Mouse (Mus musculus) heart, postnatal 36 days (tissue): Measurements from ENCODE around the gene Med12l. TPM values are rescaled to one million over a fixed set of nuclear protein-coding genes. Genes with fewer than 3 reads are reported as not detected.
"Not testable (repeated sequence)": the region's sequence is repeated elsewhere in the genome, so short reads cannot be mapped to it uniquely, and the experiment has no call there.

Source experiments
- DNase-seq, 2 experiments: peaks; one replicate each; pipeline ENCODE4 v3.0.0; 2021 to 2022
- intact Hi-C: fragments of 180-260 bp; cut with DNase I; formaldehyde crosslinking; loops from one replicate; pipeline ENCODE4 v1.15.1; 2025
- total RNA-seq, 2 experiments: library from RNA; stranded (reverse); gene quantifications; 2 replicates each; pipeline ENCODE4 v1.2.3; 2021

The Med12l gene
- total RNA-seq, 2 experiments from 2014 or later = 6.2 to 6.6 TPM

DNA sequence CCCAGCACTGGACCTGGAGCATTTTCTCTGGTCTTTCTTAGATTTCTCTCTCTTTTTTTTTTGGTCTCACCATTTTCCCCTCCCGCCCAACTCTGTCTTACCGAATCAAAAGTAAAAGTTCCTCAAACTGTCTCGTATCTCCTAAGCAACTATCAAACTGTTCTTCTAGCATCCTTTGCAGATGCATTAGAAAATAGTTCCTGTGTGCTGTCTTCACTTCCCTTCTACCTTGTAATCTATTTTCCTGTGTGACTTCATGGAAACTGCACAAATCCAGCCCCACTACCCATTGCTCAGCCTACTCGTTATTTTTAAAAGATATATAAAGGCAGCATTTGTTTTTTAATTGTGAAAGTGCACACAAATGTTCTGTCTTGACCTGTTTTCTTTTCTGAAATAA lies 126.3 kb downstream of the Med12l start:
- intact Hi-C loops = no loop called here
- no peak for DNase-seq

DNA sequence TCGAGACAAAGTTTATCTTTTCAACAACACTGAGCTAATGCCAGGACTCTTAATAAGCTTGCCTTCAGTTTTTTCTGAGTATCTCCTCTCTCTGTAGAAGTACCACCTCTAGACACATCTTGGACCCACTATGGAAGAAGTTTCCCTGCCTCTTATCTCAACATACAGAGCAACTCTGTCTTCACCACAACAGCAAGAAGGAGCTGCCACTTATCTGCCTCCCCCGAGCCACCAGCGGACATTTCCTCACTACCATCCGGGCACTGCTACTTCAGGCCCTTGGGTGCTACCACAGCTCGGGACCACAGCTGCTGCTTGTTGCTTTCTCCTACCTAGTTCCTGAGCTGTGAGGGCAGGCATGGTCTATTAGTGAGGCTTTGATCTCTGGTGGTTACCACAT lies 127.6 kb downstream of the Med12l start:
- no peak for DNase-seq
- intact Hi-C loops = no loop called here

DNA sequence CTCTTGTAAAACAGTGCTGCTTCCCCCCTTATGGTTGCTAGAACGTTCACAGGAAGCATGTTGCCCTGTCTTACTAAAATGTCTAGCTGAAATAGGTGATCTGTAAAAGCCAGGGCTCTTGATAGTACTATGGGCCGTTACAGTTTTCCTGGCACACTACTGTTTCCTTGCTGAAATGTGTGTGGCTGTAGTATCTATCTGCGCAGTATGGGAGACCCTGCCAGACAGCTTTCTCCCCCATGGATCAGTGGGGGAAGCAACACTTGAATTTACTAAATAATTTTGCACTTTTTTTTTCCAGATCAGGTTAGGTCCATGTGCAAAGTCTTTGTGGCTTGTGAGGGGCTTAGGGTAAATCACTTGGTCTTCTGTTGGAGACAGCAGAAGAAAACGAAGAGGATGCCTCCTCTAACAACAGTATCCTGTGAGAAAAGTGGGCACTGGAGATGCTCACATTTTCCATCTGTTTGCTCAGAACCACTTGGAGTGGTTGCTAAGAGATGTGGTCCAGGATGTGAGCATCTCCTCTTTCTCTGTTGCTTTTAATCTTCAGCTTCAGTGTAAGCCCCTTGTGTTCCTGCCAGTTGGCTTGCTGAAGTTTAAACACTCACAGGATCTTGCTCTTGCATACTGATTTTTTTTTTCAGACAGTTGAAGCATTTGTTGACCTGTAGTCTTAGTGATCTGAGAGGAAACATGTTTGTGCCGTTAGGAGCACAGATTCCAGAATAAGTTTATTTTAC lies 130.5 kb downstream of the Med12l start:
- DNase-seq = no peak
- intact Hi-C loops = no loop called here

DNA sequence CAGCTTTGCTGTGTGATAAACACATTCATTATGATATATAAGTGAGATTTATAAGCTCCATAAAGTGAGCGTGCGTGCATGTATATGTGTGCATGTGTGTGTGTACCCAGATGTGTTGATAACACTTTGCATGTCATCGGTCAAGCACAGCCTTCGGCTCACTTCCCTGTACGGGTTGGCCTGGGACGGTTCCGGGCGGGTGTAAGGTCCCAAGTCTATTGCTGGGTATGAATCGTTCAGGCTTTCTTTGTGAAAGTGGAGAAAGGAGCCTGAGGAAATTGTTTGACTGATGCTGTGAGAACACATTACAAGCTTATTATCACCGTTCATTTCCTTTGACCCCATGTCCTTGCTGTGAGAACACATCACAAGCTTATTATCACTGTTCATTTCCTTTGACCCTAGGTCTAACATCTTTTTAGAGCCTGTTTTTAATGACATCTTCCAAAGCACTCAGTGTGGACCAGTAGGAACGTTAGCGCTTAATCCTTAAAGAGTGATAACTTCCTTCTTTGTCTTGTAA lies 133.4 kb downstream of the Med12l start:
- DNase-seq = no peak
- intact Hi-C loops = no loop called here

DNA sequence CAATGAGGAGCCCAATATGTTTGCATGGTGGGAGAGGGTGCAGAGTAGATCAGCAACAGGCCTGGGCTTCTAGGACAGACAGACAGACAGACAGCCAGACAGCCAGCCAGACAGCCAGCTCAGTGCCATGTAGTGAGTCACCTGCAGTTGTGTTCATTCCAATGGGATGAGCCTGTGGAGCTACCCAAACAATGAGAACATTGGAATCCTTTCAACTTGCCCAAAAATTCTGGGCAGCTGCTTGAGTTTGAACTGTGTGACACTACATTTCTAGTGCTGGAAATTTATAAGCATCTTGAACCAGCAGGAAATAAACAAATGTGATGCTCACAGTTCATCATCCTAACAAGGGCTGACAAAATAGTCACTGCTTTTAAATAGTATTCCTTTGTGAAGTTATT lies 134.0 kb downstream of the Med12l start:
- intact Hi-C loops = no loop called here
- DNase-seq = no peak

DNA sequence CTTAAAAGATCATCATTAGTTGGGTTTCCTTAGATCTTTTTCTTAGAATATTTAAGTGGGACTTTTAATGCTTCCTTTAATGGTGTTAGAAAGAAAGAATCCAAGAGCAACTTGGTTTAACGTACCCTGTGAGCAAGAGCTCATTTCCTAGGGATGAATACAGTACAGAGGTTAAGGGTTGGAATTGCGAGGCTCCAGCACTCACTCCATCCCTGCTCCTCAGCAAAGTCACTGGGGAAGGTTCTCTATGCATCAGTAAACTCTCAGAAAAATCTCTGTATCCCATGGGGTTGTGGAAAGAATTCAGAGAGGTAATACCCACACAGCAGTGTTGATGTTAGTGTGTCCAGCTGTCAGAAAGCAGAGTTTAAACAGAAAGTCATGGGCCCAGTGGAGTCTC lies 134.5 kb downstream of the Med12l start:
- intact Hi-C loops = no loop called here
- DNase-seq = no peak

DNA sequence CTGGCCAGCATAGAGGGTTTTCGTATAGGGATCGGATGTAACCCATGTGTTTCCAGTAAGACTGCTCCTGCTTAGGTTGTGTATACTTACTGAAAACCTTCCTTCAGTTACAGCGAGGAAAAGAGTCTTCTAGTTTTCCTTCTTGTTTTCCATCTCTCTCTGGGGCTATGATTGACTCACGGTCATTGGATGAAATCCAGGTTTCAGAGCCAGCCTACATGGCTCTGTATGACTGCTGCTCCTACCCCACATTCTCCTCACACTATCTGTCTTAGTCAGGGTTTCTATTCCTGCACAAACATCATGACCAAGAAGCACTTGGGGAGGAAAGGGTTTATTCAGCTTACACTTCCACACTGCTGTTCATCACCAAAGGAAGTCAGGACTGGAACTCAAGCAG lies 135.3 kb downstream of the Med12l start:
- intact Hi-C loops, DNase-seq: not testable (repeated sequence)

DNA sequence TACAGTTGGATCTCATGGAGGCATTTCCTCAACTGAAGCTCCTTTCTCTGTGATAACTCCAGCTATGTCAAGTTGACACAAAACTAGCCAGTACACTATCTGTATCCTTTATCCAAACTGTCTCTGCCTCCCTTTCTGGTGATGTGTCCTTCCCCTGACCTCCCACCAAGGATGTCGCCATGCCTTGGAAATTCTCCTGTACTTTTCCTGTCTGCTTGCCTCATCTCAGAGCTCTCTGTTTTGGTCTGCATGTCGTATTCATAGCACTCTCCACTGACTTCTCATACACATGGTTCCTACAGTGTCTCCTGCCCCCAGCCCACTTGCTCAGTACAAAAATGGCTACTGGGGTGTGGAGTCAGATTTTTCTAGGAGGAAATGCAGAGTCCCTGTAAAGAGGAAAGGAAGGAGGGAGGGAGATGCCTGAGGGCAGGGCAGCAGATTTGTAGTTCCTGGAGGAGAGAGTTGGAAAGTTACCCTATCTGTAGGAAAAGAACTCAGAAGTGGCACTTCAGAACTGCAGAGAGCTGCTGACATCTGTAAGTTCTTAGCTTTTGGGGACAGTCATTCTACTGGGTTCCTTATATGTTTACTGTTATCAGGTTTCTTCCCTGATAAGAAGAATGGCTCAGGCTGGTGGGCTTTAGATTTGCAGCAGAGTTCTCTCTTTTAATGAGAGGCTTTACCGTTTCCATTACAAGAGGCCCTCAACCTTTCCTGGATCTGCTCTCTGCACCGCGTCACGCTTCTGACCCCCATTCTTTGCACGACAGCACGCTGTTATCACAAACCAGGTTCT lies 136.1 kb downstream of the Med12l start:
- intact Hi-C loops = no loop called here
- no peak for DNase-seq

DNA sequence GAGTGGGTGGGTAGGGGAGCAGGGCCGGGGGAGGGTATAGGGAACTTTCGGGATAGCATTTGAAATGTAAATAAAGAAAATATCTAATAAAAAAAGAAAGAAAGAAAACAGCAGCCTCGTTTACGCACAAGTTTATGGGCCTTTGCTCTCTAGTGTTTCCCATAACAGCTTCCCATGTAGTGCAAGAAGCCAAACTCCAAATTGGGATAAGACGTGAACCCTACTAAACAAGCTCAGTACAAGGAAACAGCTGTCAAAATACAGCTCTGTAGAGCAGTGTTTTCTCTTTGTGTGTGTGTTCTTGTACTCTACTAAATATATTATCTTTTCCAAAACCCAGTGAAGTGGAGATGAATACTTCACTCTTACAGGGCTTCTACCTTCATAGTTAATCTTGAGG lies 139.6 kb downstream of the Med12l start:
- DNase-seq = no peak
- intact Hi-C loops = no loop called here

DNA sequence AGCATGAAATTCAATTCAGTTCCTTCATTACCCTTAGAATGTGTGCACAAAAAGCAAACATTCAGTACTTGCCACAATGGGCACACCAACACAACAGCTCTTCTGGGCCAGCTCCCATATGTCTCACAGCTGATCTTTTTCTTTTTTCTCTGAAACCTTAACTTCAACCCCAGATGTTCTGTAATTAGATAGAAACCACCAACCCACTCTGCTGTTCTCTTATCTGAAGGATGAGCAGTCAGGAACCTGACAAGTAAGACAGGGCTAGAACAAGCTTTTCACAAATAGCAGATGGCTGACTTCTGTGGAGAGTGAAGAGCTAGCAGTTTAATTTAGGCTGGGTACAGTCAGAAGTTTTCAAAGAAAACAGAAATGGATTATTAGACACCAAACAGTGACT lies 144.0 kb downstream of the Med12l start:
- intact Hi-C loops = no loop called here
- no peak for DNase-seq

DNA sequence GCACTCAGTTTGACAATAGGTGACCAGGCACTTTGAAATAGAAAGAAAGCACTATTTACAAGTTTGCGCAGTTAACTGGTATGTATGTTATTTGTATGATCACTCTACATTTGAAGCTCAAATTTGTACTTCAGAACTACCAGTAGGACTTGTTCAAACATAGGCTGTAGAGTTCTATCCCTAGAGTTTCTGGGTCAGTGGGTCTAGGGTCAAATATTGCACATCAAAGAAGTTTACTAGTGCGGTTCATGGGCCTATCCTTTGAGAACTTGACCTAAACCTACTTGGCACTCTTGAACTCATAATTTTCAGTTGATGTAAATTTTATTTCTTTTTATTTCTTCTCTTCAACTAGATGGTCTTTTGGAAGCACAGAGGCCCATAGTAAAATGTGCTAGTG lies 145.0 kb downstream of the Med12l start:
- DNase-seq = no peak
- intact Hi-C loops = no loop called here

DNA sequence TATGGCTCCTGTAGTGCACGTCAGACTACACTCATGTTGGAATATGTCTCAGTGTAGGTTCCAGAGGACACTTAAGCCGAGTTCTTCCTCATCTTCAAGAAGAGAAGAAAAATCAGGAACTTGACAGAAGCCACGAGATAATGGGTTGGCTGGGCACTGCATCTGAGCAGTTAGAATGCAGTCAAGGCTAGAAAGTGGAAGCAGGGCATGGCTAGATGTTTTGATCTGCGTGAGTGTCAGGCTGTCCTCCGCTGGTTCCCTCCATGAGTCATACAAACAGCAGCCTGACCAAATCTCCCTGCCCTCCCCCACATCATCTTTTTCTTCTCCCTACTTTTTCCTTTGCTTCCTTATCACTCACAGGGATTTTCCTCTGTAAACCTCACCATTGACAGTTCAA lies 147.8 kb downstream of the Med12l start, which contains the start of gene P2ry14:
Gene P2ry14 (minus strand): TSS at position 195 of the 400 bp plus-strand sequence.
- intact Hi-C loops = no loop called here
- no peak for DNase-seq

DNA sequence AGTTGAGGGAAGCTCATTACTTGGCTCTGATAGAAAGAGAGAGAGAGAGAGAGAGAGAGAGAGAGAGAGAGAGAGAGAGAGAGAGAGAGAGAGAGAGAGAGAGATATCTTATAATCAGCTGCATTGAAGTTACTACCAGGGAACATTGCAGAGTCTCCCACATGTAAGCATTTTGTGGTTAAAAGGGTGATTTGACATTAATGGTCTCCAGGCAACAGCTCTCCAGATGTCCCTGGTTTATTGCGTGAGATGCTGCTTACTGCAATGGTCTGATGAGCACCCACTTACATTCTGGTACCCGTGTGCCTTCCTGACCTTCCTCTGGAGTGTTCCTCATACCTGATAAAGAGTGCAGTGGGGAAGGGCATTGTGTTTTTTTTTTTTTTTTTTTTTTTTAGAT lies 149.3 kb downstream of the Med12l start:
- DNase-seq = no peak
- intact Hi-C loops = no loop called here

DNA sequence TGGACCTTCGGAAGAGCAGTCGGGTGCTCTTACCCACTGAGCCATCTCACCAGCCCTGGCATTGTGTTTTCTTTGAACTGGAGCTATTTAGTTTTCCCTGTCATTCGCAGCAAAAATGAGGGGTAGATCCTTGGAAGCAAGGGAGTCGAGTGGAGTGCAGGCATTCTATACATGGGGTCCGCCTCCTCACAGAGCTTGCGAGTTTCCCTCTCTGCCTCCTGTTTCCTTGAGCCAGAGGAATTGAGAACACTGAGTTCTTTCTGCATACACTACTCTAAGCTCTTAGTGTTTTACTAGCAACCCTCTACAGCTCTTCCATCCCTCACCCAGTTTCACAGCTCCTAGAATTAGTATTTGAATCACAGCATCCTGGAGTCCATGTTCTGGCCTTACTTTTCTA lies 149.8 kb downstream of the Med12l start:
- no peak for DNase-seq
- intact Hi-C loops = no loop called here

DNA sequence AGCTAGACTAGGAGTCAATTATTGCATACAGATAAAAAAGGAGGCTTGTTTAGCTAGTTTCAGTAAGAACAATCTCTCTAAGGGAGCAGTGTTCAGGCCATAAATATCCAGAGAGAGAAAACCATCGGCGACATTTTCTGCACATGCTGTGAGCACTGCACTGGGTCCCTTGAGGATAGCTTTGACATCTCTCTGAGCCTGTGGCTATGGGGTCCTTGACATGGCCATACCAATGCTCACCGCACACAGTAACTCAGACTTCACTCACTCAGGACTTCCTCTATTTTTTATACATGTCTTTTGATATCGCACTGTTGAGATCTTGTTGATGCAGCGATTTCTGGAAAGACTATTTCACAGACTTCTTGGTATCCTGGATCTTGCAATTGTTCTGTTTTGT lies 151.4 kb downstream of the Med12l start:
- intact Hi-C loops = no loop called here

DNA sequence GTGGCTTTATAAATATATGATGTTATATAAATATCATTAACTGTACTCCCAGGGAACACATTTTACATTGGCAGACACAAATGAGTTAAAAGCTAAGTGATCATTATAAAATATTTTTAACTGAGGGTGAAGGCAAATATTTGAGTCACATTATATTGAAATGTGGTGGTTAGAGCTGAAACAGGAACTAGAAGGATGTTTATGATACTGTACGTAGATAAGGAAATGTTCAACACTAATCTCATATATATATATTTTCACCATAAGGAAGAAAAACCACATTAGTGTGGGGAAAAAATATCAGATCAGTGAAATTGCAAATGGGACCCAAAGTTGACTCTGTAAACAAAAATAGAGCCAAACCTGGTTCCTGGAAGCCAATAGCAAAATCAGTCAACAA lies 154.8 kb downstream of the Med12l start:
- intact Hi-C loops = no loop called here
- no peak for DNase-seq

More for the DNA sequence above, 151.4 kb downstream of the Med12l start:
- no peak for DNase-seq

DNA sequence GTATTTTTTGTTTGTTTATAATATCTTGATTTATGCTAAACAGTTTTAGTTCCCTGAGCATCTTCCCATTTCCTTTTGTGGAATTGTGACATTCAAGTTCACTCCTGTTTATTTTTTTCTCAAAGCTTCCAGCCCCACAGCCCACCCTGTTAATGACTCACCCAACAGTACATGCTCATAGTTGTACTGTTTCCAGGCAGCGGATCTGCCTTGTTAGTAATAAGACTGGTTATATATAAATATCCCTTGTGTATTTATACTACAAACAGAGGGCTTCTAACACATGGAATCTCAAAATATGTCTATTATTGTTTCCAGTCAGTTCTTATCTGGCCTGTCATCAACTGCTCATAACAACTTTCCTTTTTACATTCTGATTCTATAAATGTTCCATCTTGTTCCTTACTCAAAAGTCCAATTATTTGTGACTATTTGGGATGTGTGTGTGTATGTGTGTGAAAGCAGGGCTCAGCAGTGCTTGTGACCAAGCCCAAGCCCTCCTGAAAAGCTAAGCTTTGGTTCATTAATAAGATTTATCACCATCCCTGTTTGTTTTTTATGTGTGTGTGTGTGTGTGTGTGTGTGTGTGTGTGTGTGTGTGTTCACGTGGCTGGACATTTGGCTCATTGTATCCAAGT lies 161.9 kb downstream of the Med12l start:
- DNase-seq = no peak
- intact Hi-C loops = loop anchor here (2.0 kb wide), 1 partner anchor 47 kb away; no protein-coding TSS in a partner anchor

DNA sequence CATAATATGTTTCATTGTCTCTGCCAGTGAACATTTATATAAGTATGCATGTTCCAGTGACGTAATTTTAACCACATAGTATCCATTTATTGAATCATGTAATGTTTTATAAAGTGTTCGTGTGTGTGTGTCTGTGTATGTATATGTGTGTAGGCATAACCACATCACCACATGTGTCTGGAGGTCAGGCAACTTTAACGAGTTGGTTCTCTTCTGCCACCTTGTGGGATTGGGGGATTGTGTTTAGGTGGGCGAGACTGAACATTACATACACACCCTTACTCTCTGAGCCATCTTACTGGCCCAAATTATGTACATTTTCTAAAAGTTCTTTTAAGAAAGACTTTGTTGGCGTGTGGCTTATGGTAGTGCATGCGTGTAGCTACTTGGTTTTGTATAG lies 162.9 kb downstream of the Med12l start:
- no peak for DNase-seq
- intact Hi-C loops = loop anchor here (2.0 kb wide), 1 partner anchor 48 kb away; no protein-coding TSS in a partner anchor

DNA sequence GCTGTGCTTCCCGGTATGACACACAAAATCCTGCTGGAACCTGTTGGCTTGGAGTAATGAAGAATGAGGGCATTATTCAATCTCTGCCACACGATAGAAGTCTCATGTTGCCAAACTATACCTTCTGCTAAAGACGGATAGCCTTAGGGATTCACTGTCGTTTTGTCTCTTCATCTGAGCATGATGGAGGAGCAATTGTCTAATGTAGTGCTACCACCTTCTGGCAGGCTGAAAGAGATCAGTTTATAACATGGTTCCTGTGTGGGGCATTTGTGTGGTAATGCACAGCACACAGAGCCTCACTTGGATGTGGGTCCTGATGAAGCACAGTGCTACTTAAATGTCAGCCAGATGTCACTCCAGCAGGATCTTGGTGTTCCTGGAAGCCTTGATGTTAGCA lies 163.6 kb downstream of the Med12l start:
- DNase-seq = no peak
- intact Hi-C loops = loop anchor here (2.0 kb wide), 1 partner anchor 48 kb away; no protein-coding TSS in a partner anchor

DNA sequence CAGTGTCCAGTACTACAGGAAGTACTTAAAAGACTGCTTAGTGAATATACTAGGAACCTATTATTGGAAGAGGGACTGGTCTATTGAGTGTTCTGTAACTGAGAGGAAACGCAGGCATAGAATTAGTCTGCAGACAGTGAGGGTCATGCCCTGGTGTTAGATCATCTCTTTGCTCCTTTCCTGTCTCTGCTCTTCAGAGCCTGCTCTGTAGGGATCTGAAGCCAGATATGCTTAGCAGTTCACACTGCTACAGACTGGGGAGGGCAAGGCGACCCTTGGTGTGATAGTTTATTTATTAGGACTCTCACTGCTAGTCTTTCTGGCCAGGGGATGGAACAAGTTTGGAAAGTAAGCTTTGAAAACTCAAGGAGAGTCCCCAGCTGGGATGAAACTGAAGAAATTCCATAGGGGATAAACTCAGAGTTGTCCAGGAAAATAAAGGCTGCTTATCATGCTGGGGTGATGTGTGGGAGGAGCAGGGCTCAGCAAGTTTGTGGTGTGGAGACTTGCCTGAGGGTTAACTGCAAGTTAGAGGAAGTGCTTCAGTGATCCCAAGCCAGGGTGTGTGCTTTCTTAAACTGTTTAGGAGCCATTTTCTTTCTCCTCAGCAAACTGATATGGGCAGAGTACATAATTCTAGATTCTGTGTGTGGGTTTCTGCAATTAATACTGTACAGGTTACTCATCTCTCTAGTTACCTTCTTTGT lies 164.4 kb downstream of the Med12l start:
- intact Hi-C loops = loop anchor here (2.0 to 10.0 kb wide), 2 partner anchors 49 to 575 kb away; no protein-coding TSS in a partner anchor
- no peak for DNase-seq
